Mouse (Mus musculus) testis, adult 2 months (tissue): ENCODE measurements around the gene Ice1. TPM values are rescaled to one million over a fixed set of nuclear protein-coding genes. Genes with fewer than 3 reads are reported as not detected.
A peak's percentile ranks its signal among the peaks of the same experiment; 100 is the strongest.

Source experiments
- H3K27ac ChIP-seq: fragments of 200-500 bp; 2 replicates; pipeline ENCODE4 v1.5.1; 2012; ENCODE audit warnings: low read depth, low read length; ENCODE audit not compliant: control insufficient read depth, insufficient read depth
- H3K27me3 ChIP-seq: fragments of 200-500 bp; 2 replicates; pipeline ENCODE4 v1.6.1; 2012; ENCODE audit warnings: mild to moderate bottlenecking, low read length, moderate library complexity; ENCODE audit not compliant: control insufficient read depth, insufficient read depth
- H3K36me3 ChIP-seq: fragments of 200-500 bp; 2 replicates; pipeline ENCODE4 v1.6.1; 2012; ENCODE audit warnings: mild to moderate bottlenecking, low read length; ENCODE audit not compliant: control insufficient read depth, insufficient read depth
- H3K4me1 ChIP-seq: fragments of 200-500 bp; 2 replicates; pipeline ENCODE4 v1.6.1; 2012; ENCODE audit warnings: low read length; ENCODE audit not compliant: control insufficient read depth, insufficient read depth
- H3K4me3 ChIP-seq: fragments of 200-500 bp; 2 replicates; pipeline ENCODE4 v1.5.1; 2012; ENCODE audit warnings: low read depth, mild to moderate bottlenecking, low read length, moderate library complexity, mixed read lengths; ENCODE audit not compliant: control insufficient read depth
- CTCF ChIP-seq: fragments of 200-500 bp; IDR thresholded peaks from 2 replicates; pipeline ENCODE4 v1.5.1; 2012; ENCODE audit warnings: low read depth, mild to moderate bottlenecking, inconsistent platforms, low read length, moderate library complexity; ENCODE audit not compliant: control insufficient read depth, insufficient read depth, insufficient replicate concordance
- POLR2A ChIP-seq: fragments of 200-500 bp; IDR thresholded peaks from 2 replicates; pipeline ENCODE4 v1.6.1; 2012; ENCODE audit warnings: low read depth, mild to moderate bottlenecking, inconsistent platforms, low read length, moderate library complexity; ENCODE audit not compliant: control insufficient read depth
- polyA plus RNA-seq: library from polyadenylated mRNA; depleted of rRNA; stranded (reverse); fragments of >200 nt; gene quantifications from 2 replicates; pipeline ENCODE4 v1.2.3, GENCODE M21; 2012

Gene Ice1
- polyA plus RNA-seq, 1 experiment = 22.2 TPM

DNA sequence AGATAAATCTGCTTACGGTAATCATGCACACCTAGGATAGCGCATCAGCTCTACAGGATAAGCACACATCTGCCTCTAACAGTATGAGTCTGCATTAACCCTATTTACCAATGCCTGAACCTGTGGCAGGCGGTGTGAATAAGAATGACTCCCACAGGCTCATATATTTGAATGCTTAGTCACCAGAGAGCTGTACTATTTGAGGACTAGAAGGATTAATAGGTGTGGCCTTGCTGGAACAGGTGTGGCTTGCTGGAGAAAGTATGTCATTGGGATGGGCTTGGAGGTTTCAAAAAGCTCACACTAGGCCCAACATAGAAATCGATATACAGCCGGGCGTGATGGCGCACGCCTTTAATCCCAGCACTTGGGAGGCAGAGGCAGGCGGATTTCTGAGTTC lies 15.9 kb downstream of the Ice1 start:
- H3K4me1 ChIP-seq = no peaks in the 10 kb centered on the region
- H3K27me3 ChIP-seq = no peaks in the 10 kb centered on the region
- no peak overlapping the region for H3K4me3 ChIP-seq
- no peak overlapping the region for H3K27ac ChIP-seq
- H3K36me3 ChIP-seq = no peaks in the 10 kb centered on the region; the same call in 1 of the 2 replicates
- TF ChIP-seq POLR2A = no peak
- no peak for TF ChIP-seq CTCF

DNA sequence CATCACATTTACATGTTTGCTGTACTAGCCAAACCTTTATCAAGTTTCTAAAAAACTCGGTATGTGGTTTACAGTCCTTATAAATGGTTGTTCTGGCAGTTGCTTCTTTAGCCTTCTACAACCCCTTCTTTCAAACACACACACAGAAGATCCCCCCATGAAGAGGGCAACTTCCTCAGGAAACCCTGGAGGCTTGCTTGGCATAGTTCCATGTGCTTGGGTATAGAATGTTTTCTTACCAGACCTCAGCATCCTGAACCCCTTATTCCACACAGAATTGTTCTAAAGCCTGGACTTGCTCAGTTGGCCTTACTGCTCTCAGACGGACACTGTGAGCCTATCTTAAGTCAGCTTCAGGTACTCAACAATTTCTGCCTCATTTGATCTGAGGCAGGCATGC lies 24.6 kb downstream of the Ice1 start:
- H3K36me3 ChIP-seq = no peaks in the 10 kb centered on the region; the same call in 1 of the 2 replicates
- no peak overlapping the region for H3K4me3 ChIP-seq
- no peaks in the 10 kb centered on the region for H3K27me3 ChIP-seq
- no peaks in the 10 kb centered on the region for H3K4me1 ChIP-seq
- no peak for TF ChIP-seq CTCF
- no peak for TF ChIP-seq POLR2A
- H3K27ac ChIP-seq = no peak overlapping the region

DNA sequence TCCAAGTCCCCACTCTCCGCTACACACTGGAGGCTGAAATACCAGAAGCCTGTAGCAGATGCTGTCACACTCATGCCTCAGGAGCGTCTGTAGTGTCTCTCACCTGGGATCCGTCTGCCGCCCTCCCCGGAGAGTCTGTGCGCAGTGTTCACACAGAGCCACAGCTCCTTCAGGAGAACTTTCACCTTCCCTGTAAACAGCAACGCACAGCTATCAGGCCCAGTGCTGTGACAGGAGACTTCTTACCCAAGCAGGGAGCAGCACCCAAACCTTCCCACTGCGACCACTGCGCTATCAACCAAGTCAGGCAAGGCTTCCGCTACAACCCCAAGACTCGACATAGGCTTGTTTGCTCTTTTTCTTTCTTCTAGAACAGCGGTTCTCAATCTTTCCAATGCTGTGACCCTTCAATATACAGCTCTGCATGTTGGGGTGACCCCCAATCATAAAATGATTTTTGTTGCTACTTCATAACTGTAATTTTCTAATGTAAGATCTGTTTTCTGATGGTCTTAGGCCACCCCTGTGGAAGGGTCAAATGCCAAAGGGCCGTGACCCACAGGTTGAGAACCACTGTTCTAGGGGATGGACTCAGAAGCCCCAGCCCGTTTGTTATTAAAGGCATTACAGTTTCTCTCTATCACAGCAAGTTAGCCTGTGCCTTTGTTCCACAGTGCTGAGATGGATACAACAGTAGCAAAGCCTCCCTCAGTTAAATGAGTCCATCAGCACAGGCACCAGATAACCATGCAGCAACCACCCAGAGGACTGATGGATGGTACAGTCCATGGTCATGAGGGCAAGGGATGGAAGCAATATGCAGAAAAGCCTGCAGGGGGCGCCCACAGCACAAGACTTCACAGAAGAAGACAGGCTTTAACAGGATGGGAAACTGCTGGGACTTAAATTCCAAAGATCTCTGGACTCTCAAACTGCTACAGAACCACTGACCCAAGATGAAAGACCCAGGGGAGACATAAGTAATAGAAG lies 26.7 kb downstream of the Ice1 start:
- H3K4me1 ChIP-seq = no peaks in the 10 kb centered on the region
- H3K27ac ChIP-seq = no peak overlapping the region
- H3K27me3 ChIP-seq = no peaks in the 10 kb centered on the region
- no peak for TF ChIP-seq POLR2A
- peak; percentile 58; the same call in 1 of the 2 replicates for TF ChIP-seq CTCF
- H3K4me3 ChIP-seq = no peak overlapping the region
- no peaks in the 10 kb centered on the region; the same call in none of the 2 replicates for H3K36me3 ChIP-seq

DNA sequence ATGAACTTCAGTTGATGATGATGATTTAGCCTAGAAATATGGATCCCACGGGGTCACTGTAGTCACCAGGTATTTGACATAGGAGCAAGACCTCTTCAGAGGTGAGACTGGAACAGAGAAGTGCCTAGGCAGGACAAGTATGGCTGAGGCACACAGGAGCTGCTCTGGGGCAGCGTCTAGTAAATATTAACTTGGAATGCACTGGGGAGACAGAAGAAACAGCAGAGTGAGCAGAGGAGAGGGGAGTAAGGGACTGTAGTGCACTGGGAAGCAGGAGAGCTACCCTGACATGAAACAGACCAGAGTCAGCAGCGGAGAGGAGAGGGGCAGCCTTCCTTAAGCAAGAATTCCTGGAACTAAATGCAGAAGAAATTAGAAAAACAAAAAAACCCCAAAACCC lies 27.8 kb downstream of the Ice1 start:
- Histone ChIP-seq H3K36me3 (peaks cover 1% of the 10 kb centered on the region), H3K27me3 (no peaks in the 10 kb centered on the region), H3K27ac (no peak overlapping the region), H3K4me1 (no peaks in the 10 kb centered on the region), H3K4me3 (no peak overlapping the region)
- TF ChIP-seq POLR2A (no peak), CTCF (no peak)

DNA sequence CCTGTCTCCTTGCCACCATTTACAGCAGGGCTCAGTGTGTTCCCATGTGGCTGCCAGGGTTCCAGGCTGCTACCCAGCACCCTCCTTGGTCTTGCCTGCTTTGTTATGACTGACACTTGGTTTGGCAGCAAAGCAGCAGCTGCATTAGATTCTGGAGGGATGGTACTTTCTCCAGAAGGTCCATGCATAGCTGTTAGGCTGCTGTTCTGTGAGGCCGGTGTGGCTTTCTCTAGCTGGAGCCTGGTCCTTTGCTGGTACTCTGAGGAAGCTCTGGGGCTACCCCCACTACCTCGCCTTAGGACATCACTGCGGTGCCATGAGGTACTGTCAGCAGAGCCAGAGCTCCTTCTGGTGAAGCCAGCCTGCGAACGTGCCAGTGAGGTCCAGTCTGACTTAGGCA lies 32.1 kb downstream of the Ice1 start:
- no peaks in the 10 kb centered on the region for H3K27me3 ChIP-seq
- TF ChIP-seq POLR2A = no peak
- TF ChIP-seq CTCF = no peak
- H3K4me1 ChIP-seq = no peaks in the 10 kb centered on the region
- no peak overlapping the region for H3K27ac ChIP-seq
- no peak overlapping the region for H3K4me3 ChIP-seq
- peaks cover 3% of the 10 kb centered on the region for H3K36me3 ChIP-seq

DNA sequence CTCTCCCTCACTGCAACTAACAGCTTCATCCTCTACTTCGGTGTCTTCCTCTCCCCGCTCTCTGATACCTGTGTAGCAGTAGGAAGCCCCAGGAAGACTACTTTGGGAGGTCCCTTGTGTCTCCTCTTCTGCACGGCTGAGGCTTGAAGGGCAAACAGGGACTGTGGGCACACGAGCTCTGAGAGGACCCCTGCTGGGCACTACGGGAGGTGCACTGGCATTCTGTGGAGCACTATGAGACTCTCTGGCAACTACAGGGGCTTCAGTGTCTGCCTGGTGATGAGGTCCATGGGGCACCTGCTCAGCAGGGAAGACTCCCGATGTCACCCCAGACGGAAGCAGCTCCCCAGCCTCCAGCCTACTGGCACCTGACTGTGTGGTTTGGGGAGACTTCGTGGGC lies 32.7 kb downstream of the Ice1 start:
- H3K27ac ChIP-seq = no peak overlapping the region
- TF ChIP-seq POLR2A (no peak), CTCF (peak; percentile 33; the same call in 1 of the 2 replicates)
- H3K27me3 ChIP-seq = no peaks in the 10 kb centered on the region
- H3K36me3 ChIP-seq = peaks cover 3% of the 10 kb centered on the region
- H3K4me1 ChIP-seq = no peaks in the 10 kb centered on the region
- H3K4me3 ChIP-seq = no peak overlapping the region

DNA sequence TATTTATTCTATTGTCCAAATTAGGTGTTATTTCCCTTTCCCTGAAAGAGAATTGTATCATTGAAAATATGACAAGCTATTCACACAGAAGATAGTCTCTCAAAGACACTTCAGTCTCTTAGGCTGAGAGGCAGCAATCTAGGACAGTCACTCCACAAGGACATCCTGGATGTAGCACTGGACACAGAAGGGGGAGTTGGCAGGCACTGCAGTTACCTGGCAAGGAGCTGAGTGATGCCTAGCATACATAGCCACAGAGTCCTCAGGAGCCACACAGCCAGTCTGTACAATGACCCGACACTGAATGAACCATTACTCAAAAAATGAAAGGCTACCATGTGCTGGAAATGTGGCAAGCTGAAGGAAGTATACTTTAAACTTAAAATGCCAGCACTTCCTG lies 35.9 kb downstream of the Ice1 start:
- no peak overlapping the region for H3K27ac ChIP-seq
- no peak overlapping the region for H3K4me3 ChIP-seq
- TF ChIP-seq POLR2A (no peak), CTCF (no peak)
- H3K36me3 ChIP-seq = peaks cover 4% of the 10 kb centered on the region
- no peaks in the 10 kb centered on the region for H3K27me3 ChIP-seq
- no peaks in the 10 kb centered on the region for H3K4me1 ChIP-seq
